Mouse (Mus musculus) splenic B cell, adult 2 months (primary cell): ENCODE measurements around the gene Hexa.

Experiments
- DNase-seq: peaks from one replicate; pipeline ENCODE4 v3.0.0-alpha.2; 2011; ENCODE audit warnings: low read depth, low spot score
- H3K27me3 ChIP-seq: 2 replicates; pipeline ENCODE4 v1.6.1; 2012; ENCODE audit warnings: mild to moderate bottlenecking, low read length, moderate library complexity, mixed read lengths; ENCODE audit not compliant: control insufficient read depth, poor library complexity, insufficient read depth, severe bottlenecking
- H3K36me3 ChIP-seq: 2 replicates; pipeline ENCODE4 v1.6.1; 2012; ENCODE audit warnings: mild to moderate bottlenecking, low read length, moderate library complexity, mixed read lengths; ENCODE audit not compliant: control insufficient read depth, poor library complexity, insufficient read depth, severe bottlenecking

Gene Hexa

GRCm38 (mm10) chr9:59584871-59585308 is 45.5 kb downstream of the Hexa start:
- peak; percentile 76 for DNase-seq
- Histone ChIP-seq H3K36me3 (no peaks in the 10 kb centered on the region), H3K27me3 (no peaks in the 10 kb centered on the region)

- DNase-seq = no peak
- no peaks in the 10 kb centered on the region for H3K27me3 ChIP-seq
- no peaks in the 10 kb centered on the region for H3K36me3 ChIP-seq
Measured at GRCm38 (mm10) chr9:59588252-59588651, 48.9 kb downstream of the Hexa start.

GRCm38 (mm10) chr9:59588710-59589671 is 49.7 kb downstream of the Hexa start:
- DNase-seq = no peak
- no peaks in the 10 kb centered on the region for H3K36me3 ChIP-seq

GRCm38 (mm10) chr9:59589703-59590439 is 50.5 kb downstream of the Hexa start:
- no peaks in the 10 kb centered on the region for H3K36me3 ChIP-seq
- DNase-seq = no peak
- no peaks in the 10 kb centered on the region for H3K27me3 ChIP-seq

More at GRCm38 (mm10) chr9:59588710-59589671, 49.7 kb downstream of the Hexa start:
- no peaks in the 10 kb centered on the region for H3K27me3 ChIP-seq

GRCm38 (mm10) chr9:59601661-59602060 is 62.3 kb downstream of the Hexa start:
- H3K27me3 ChIP-seq = no peaks in the 10 kb centered on the region; the same call in 1 of the 2 replicates
- DNase-seq = no peak
- H3K36me3 ChIP-seq = no peaks in the 10 kb centered on the region

GRCm38 (mm10) chr9:59605967-59606366 is 66.6 kb downstream of the Hexa start:
- DNase-seq = no peak
- Histone ChIP-seq H3K27me3 (no peaks in the 10 kb centered on the region; the same call in 1 of the 2 replicates), H3K36me3 (no peaks in the 10 kb centered on the region)

- Histone ChIP-seq H3K27me3 (no peaks in the 10 kb centered on the region), H3K36me3 (no peaks in the 10 kb centered on the region)
- no peak for DNase-seq
Measured at GRCm38 (mm10) chr9:59610950-59611349, 71.6 kb downstream of the Hexa start.
